Mouse (Mus musculus) testis, adult 10 weeks (tissue): Measurements from ENCODE around the gene Fbxo21. TPM values are rescaled to one million over a fixed set of nuclear protein-coding genes. Genes with fewer than 3 reads are reported as not detected.

ENCODE experiments used
- polyA plus RNA-seq: library from polyadenylated mRNA; stranded (reverse); fragments of 350-450 nt; fragmentation: Illumina TruSeq; extraction: RNeasy Lipid Tissue Mini Kit (QIAGEN cat#74804); gene quantifications from one replicate; pipeline ENCODE4 v1.2.3, GENCODE M21; 2014; ENCODE audit warnings: low read depth, low replicate concordance

Gene Fbxo21
- polyA plus RNA-seq: 34.9 TPM

GRCm38 (mm10) chr5:117976657-117977500, at the start of gene Fbxo21:
TSS of gene Fbxo21 (plus strand) at chr5:117976730.

DNA sequence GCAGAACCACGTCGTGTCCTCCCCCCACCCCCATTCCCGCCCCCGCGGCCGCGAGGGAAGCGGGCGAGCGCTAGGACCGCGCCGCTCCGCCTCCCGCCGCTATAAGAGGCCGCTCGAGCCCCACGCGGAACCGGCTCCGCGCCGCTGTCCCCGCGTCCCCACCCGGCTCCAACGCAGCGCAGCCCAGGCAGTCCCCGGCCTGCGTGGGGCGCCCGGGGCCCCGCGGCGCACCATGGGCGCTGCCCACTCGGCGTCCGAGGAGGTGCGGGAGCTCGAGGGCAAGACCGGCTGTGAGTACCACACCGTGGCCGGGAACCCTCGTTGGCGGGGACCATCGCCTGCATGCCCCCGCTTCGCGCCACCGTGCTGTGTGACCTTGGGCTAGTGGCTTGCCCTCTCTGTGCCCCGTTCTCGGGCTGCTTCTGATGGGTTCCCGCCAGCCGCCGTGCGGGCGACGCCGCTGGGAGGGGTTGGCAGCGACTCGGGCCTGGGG, 51.2 kb downstream of the Fbxo21 start, which contains the start of gene Tesc:
Gene Tesc (plus strand): TSS at position 46 of the 493 bp plus-strand sequence.

Other genes with a start within 250 kb of the Fbxo21 start
- 0.35 TPM for gene Nos1, start 195.7 kb upstream of the Fbxo21 start, polyA plus RNA-seq
- gene Tesc, start 51.0 kb downstream of the Fbxo21 start, polyA plus RNA-seq: not detected
- gene Fbxw8, start 178.7 kb downstream of the Fbxo21 start, polyA plus RNA-seq: 1.1 TPM
- gene Hrk, start 187.9 kb downstream of the Fbxo21 start, polyA plus RNA-seq: 0.06 TPM